Mouse (Mus musculus): ENCODE measurements around the gene Golph3l. TPM values are rescaled to one million over a fixed set of nuclear protein-coding genes. Genes with fewer than 3 reads are reported as not detected.

The Golph3l gene
- total and polyA plus RNA-seq, 2 experiments from 2014 or later: 17.3 to 19.3 TPM

DNA sequence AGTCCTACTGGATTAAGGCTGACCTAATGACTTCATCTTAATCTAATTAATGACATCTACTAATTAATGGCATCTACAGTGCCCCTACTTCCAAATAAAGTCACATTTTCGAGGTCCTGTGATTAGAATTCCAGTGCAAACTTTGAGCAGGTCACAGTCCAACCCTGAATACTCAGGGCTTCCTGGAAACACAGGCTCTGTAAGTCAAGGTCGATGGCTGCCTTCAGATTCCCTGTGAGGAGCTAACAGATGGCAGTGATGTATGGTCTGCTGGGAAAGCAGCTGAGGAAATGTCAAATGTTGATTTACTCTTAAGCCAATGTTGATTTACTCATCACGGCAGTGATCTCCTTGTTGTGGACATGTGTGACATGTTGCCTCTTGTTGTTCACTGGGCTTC is 34.7 kb upstream of the Golph3l start:
- 66% methylated on average over 3 of the region's 3 CpGs for WGBS
- Histone ChIP-seq H3K27me3 (ENCODE audit: insufficient read depth, low read length) (no peaks in the 10 kb centered on the region), H3K36me3 (ENCODE audit: insufficient read depth, low read length) (no peaks in the 10 kb centered on the region), H3K4me1 (ENCODE audit: insufficient read depth, low read length) (no peaks in the 10 kb centered on the region), H3K4me2 (ENCODE audit: low read depth, low read length) (no peak overlapping the region), H3K27ac (no peak overlapping the region), H3K9me3 (ENCODE audit: low read length) (no peaks in the 10 kb centered on the region), H3K9ac (replicated peaks; ENCODE audit: low read length) (no peak overlapping the region), H3K4me3 (ENCODE audit: low read length) (no peak overlapping the region)
- ATAC-seq: no peak
- TF ChIP-seq CTCF (IDR thresholded peaks at IDR 0.05; ENCODE audit: low read depth): no peak
- peak; percentile 5 for DNase-seq (ENCODE audit: low spot score)

DNA sequence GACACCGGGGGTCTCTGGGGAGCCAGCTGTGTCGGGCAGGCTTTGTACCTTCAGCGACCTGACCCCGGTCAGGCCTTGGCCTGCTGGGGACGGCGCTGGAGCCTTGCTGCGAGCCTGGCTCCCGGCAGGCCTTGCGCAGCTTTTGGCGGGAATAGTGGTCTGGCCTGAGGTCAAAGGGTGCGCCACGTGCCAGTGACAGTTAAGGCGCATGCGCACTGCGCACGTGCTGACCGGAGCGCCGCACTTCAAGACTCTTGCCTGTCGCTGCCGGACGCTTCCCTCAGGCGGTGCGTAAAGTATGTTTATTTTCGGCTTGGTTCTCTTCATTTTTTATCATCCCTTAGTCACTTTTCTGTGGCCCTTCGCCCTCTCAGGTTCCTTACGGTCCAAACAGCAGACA is 29.3 kb upstream of the Golph3l start, which contains the start of gene Hormad1:
Gene Hormad1 (plus strand): TSS at position 241 of the 400 bp plus-strand sequence.
- Histone ChIP-seq H3K9ac (replicated peaks; ENCODE audit: low read length) (no peak within 1 kb of the TSS), H3K4me3 (ENCODE audit: low read length) (no peak within 1 kb of the TSS), H3K4me1 (ENCODE audit: insufficient read depth, low read length) (no peaks in the 10 kb centered on the region), H3K36me3 (ENCODE audit: insufficient read depth, low read length) (no peaks in the 10 kb centered on the region), H3K9me3 (ENCODE audit: low read length) (no peaks in the 10 kb centered on the region), H3K4me2 (ENCODE audit: low read depth, low read length) (no peak within 1 kb of the TSS), H3K27ac (no peak within 1 kb of the TSS), H3K27me3 (ENCODE audit: insufficient read depth, low read length) (no peaks in the 10 kb centered on the region)
- DNase-seq (ENCODE audit: low spot score) (no peak), ATAC-seq (no peak)
- TF ChIP-seq CTCF (IDR thresholded peaks at IDR 0.05; ENCODE audit: low read depth): no peak
- 90% methylated on average over 27 of the region's 27 CpGs for WGBS

DNA sequence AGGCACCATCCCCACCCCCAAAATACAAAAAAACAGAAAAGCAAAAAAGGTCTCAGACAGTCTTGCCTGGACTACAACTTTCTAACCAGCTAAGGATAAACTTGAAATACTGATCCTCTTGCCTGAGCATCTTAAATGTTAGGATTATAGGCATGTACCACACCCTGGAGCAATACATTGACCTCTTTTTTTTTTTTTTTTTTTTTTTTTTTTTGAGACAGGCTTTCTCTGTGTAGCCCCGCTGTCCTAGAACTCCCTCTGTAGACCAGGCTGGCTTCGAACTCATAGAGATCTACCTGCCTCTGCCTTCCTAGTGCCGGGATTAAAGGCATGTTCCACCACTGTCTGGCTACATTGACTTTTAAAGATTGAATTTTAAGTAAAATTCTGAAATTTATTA is 28.0 kb upstream of the Golph3l start:
- no peak for TF ChIP-seq CTCF (IDR thresholded peaks at IDR 0.05; ENCODE audit: low read depth)
- WGBS: 98% methylated on average over 3 of the region's 3 CpGs
- ATAC-seq: no peak
- H3K4me3 ChIP-seq (ENCODE audit: low read length): no peak overlapping the region
- no peaks in the 10 kb centered on the region for H3K4me1 ChIP-seq (ENCODE audit: insufficient read depth, low read length)
- no peaks in the 10 kb centered on the region for H3K36me3 ChIP-seq (ENCODE audit: insufficient read depth, low read length)
- H3K27ac ChIP-seq: no peak overlapping the region
- no peaks in the 10 kb centered on the region for H3K27me3 ChIP-seq (ENCODE audit: insufficient read depth, low read length)
- H3K9me3 ChIP-seq (ENCODE audit: low read length): no peaks in the 10 kb centered on the region
- DNase-seq (ENCODE audit: low spot score): no peak
- no peak overlapping the region for H3K4me2 ChIP-seq (ENCODE audit: low read depth, low read length)
- no peak overlapping the region for H3K9ac ChIP-seq (replicated peaks; ENCODE audit: low read length)

DNA sequence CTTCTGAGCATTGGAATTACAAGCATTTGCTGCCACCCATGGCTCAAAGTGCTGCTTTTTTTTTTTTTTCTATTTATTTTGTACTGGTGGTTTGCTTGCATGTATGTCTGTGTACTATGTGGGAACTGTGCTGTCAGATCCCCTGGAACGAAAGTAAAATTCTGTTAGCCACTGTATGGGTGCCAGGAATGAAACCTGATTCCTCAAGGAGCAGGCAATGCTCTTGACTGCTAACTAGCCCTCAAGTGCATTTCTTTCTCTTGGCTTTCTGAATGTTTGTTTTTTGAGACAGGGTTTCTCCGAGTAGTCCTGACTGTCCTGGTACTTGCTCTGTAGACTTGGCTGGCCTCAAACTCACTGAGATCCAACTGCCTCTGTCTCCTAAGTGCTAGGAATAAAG is 26.9 kb upstream of the Golph3l start:
- H3K27me3 ChIP-seq (ENCODE audit: insufficient read depth, low read length): no peaks in the 10 kb centered on the region
- TF ChIP-seq CTCF (IDR thresholded peaks at IDR 0.05; ENCODE audit: low read depth): no peak
- no peak for ATAC-seq
- DNase-seq (ENCODE audit: low spot score): no peak
- WGBS: 72% methylated on average over 2 of the region's 2 CpGs
- H3K4me2 ChIP-seq (ENCODE audit: low read depth, low read length): no peak overlapping the region
- H3K9me3 ChIP-seq (ENCODE audit: low read length): no peaks in the 10 kb centered on the region
- no peaks in the 10 kb centered on the region for H3K36me3 ChIP-seq (ENCODE audit: insufficient read depth, low read length)
- H3K4me3 ChIP-seq (ENCODE audit: low read length): no peak overlapping the region
- no peak overlapping the region for H3K27ac ChIP-seq
- H3K9ac ChIP-seq (replicated peaks; ENCODE audit: low read length): no peak overlapping the region
- no peaks in the 10 kb centered on the region for H3K4me1 ChIP-seq (ENCODE audit: insufficient read depth, low read length)

DNA sequence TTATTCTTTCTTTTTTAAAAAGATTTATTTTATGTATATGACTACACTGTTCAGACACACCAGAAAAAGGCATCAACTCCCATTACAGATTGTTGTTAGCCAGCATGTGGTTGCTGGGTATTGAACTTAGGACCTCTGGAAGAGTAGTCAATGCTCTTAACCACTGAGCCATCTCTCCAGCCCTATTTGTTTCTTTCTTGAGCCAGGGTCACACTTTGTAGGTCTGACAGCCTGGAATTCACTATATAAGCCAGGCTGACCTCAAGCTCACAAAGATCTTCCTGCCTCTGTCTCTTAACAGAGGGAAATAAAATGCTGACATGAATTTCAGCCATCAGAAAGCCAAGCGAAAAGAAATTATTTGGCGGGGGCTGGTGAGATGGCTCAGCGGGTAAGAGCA is 19.1 kb upstream of the Golph3l start:
- H3K9me3 ChIP-seq (ENCODE audit: low read length): no peaks in the 10 kb centered on the region
- H3K4me2 ChIP-seq (ENCODE audit: low read depth, low read length): no peak overlapping the region
- TF ChIP-seq CTCF (IDR thresholded peaks at IDR 0.05; ENCODE audit: low read depth): no peak
- H3K4me3 ChIP-seq (ENCODE audit: low read length): no peak overlapping the region
- no peaks in the 10 kb centered on the region for H3K27me3 ChIP-seq (ENCODE audit: insufficient read depth, low read length)
- DNase-seq (ENCODE audit: low spot score) (no peak), ATAC-seq (no peak)
- 91% methylated on average over 3 of the region's 3 CpGs for WGBS
- H3K4me1 ChIP-seq (ENCODE audit: insufficient read depth, low read length): no peaks in the 10 kb centered on the region
- H3K27ac ChIP-seq: no peak overlapping the region
- H3K36me3 ChIP-seq (ENCODE audit: insufficient read depth, low read length): no peaks in the 10 kb centered on the region
- no peak overlapping the region for H3K9ac ChIP-seq (replicated peaks; ENCODE audit: low read length)

DNA sequence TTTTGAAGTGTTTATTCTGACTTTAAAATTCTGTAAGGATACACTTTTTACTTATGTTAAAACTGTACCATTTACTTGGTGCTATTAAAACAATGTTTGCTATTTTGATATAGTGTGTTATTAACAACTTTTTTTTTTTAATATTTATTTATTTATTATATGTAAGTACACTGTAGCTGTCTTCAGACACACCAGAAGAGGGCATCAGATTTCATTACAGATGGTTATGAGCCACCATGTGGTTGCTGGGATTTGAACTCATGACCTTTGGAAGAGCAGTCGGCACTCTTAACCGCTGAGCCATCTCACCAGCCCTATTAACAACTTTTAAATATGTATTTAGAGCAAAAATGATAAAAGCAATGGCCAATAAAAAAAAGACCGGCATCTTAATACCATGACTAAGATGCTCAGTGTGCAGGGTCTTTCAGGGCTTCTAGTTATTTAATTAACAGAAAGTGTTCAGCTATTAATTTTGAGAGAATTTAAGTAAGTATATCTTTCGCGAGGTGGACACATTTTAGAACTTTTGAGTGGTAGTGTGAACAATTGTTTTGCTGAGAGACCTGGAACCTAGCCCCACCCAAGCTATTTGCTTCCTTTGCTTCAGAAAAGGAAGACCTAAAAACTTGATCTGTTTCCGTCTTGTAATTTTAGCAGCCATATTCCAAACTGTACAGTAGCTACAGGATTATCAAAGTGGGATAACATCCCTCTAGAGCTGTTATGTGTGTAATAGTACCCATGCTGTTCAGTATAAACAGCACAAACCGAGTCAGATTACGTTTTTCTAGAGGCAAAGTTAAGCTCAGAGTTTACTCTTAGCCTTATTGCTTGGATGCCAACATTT is 755 bp upstream of the Golph3l start:
- Histone ChIP-seq H3K36me3 (ENCODE audit: insufficient read depth, low read length) (no peaks in the 10 kb centered on the region), H3K9me3 (ENCODE audit: low read length) (no peaks in the 10 kb centered on the region), H3K4me1 (ENCODE audit: insufficient read depth, low read length) (no peaks in the 10 kb centered on the region), H3K4me2 (ENCODE audit: low read depth, low read length) (peak overlapping the region; percentile 56), H3K9ac (replicated peaks; ENCODE audit: low read length) (no peak overlapping the region), H3K27me3 (ENCODE audit: insufficient read depth, low read length) (no peaks in the 10 kb centered on the region), H3K4me3 (ENCODE audit: low read length) (peak overlapping the region; percentile 67), H3K27ac (peak overlapping the region; percentile 48)
- no peak for ATAC-seq
- no peak for DNase-seq (ENCODE audit: low spot score)
- 50% methylated on average over 8 of the region's 8 CpGs for WGBS
- no peak for TF ChIP-seq CTCF (IDR thresholded peaks at IDR 0.05; ENCODE audit: low read depth)

DNA sequence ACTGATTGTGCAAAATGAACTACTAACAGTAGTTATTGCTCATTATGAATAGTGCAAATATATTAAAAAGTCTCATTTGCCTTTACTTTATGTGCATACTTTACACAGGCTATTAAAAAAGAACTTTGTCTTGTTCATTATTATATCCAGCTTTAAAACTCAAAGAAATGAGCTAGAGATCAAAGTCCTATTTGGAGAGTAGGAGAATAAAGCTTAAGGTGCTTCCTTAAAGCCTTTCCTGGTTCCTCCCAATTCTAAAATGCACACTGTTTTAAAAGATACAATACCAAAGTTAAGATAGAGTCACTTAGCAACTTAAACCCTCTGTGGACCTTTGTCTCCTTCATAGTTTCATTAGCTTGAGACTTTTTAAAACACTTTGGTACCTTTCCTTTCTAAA is 10.0 kb downstream of the Golph3l start:
- Histone ChIP-seq H3K4me2 (ENCODE audit: low read depth, low read length) (no peak overlapping the region), H3K36me3 (ENCODE audit: insufficient read depth, low read length) (peaks cover 4% of the 10 kb centered on the region; the same call in 1 of the 2 replicates), H3K9me3 (ENCODE audit: low read length) (no peaks in the 10 kb centered on the region), H3K4me3 (ENCODE audit: low read length) (no peak overlapping the region), H3K4me1 (ENCODE audit: insufficient read depth, low read length) (no peaks in the 10 kb centered on the region), H3K27ac (no peak overlapping the region), H3K9ac (replicated peaks; ENCODE audit: low read length) (no peak overlapping the region), H3K27me3 (ENCODE audit: insufficient read depth, low read length) (no peaks in the 10 kb centered on the region)
- DNase-seq (ENCODE audit: low spot score): no peak
- no peak for ATAC-seq
- no peak for TF ChIP-seq CTCF (IDR thresholded peaks at IDR 0.05; ENCODE audit: low read depth)
